Mouse (Mus musculus) ES-Bruce4 (cell line): Measurements from ENCODE around the gene Osbpl9.

ENCODE experiments used
- CTCF ChIP-seq: IDR thresholded peaks from one replicate; pipeline ENCODE4 v1.8.1; 2011; ENCODE audit warnings: low read depth, low read length
- EP300 ChIP-seq: IDR thresholded peaks from 2 replicates; pipeline ENCODE4 v1.6.1; 2011; ENCODE audit warnings: low read depth, low read length; ENCODE audit not compliant: insufficient read depth

- TF ChIP-seq EP300 (no peak), CTCF (no peak)
Observed at GRCm38 (mm10) chr4:109117596-109118326, 84.3 kb downstream of the Osbpl9 start.
